Mouse (Mus musculus): Measurements from ENCODE around the gene Ctsw.

- TF ChIP-seq CTCF (IDR thresholded peaks at IDR 0.05; ENCODE audit: borderline replicate concordance, extremely low read depth, insufficient read depth, insufficient read length) (no peak), POLR2A (IDR thresholded peaks at IDR 0.05; ENCODE audit: borderline replicate concordance, extremely low read depth, insufficient read depth, insufficient read length, poor library complexity, severe bottlenecking) (no peak)
Measured at GRCm38 (mm10) chr19:5515840-5516777, 47.8 kb upstream of the Ctsw start.
